Mouse (Mus musculus) right cerebral cortex, adult 2 months (tissue): Measurements from ENCODE around the gene Aunip.

ENCODE experiments used
- DNase-seq, 2 experiments: peaks; one replicate each; pipeline ENCODE4 v3.0.0; 2021 to 2022; ENCODE audit warnings: low spot score in 2 of 2

The Aunip gene

DNA sequence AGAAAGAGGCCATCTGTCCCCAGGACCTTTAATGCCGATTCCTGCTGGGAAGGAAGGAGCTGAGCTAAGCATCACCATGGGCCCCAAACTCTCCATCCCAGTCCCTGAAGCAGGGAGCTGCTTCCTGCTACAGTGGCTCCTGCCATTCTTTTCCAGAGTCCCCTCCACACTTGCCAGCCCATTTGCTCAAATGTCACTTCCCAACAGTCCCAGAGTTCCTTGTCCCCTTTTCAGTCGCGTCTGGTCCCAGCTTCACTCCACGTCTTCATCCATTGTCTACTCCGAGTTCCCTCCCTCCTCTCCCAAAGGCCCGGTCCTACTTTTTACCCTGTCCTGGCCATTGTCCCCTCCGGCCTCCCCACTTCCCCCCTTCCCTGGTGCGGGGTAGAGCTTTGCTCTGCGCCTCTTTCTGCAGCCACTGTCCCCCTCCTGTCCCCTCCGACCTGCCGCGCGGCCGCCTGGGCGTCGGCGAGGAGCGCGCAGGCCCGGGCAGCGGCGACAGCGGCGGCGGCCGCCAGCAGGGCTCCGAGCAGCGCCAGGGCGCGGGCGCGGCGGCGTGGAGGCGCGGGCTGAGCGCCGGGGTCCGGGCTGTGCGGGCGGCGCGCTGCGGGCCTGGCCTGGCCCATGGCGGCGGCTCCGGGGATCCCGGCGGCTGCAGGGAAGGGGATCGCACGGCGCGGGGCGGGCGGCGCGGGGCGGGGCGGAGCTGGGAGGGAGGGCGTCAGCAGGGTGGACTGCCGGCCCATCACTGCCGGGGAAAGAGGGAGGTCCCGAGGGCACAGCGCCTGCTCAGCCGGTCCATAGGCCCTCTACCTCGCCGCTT lies 40.9 kb downstream of the Aunip start, which contains the start of gene Selenon:
Gene Selenon, minus strand, starts transcription at position 673 of the 823 bp plus-strand sequence.
- no peak for DNase-seq

- DNase-seq: no peak
Measured at GRCm38 (mm10) chr4:134553631-134554030, 42.8 kb downstream of the Aunip start.

DNA sequence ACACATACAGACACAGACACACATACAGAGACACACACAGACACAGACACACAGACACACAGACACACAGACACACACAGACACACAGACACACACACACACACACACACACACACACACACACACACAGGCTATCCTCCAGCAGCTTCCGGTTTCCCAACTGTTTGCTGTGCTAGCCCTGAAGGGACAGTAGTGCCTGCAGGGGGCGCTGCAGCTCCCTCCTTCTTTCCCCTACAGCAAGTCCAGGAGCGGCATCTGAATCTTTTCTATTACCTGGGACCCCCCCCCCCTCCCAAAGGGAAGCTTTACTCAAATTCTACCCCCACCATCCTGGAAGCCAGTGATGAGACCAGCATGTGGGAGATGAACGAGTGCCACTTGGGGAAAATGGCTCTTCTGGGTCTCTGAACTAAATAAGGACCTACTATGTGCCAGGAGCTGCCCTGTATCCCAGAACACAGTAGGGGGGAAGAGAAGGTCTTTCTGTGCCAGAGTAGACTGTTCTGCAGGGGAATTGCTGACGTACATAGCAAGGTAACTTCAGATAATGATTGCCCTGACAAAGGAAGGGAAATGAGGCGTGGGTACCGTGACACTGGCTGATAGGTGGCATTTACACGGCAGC lies 45.3 kb downstream of the Aunip start:
- no peak for DNase-seq

GRCm38 (mm10) chr4:134557626-134558249 lies 46.9 kb downstream of the Aunip start:
- no peak for DNase-seq

GRCm38 (mm10) chr4:134558570-134559113 lies 47.8 kb downstream of the Aunip start:
- DNase-seq: no peak

GRCm38 (mm10) chr4:134559154-134559553 lies 48.4 kb downstream of the Aunip start:
- DNase-seq: no peak

- no peak for DNase-seq
Measured at GRCm38 (mm10) chr4:134560699-134561098, 49.9 kb downstream of the Aunip start.

- DNase-seq: no peak
Measured at GRCm38 (mm10) chr4:134562014-134562413, 51.2 kb downstream of the Aunip start.

GRCm38 (mm10) chr4:134563624-134564023 lies 52.8 kb downstream of the Aunip start:
- DNase-seq: no peak

- DNase-seq: no peak
Measured at GRCm38 (mm10) chr4:134564093-134564492, 53.3 kb downstream of the Aunip start.

GRCm38 (mm10) chr4:134567377-134568226 lies 56.8 kb downstream of the Aunip start:
- DNase-seq: no peak

GRCm38 (mm10) chr4:134569205-134569604 lies 58.4 kb downstream of the Aunip start:
- DNase-seq: no peak

DNA sequence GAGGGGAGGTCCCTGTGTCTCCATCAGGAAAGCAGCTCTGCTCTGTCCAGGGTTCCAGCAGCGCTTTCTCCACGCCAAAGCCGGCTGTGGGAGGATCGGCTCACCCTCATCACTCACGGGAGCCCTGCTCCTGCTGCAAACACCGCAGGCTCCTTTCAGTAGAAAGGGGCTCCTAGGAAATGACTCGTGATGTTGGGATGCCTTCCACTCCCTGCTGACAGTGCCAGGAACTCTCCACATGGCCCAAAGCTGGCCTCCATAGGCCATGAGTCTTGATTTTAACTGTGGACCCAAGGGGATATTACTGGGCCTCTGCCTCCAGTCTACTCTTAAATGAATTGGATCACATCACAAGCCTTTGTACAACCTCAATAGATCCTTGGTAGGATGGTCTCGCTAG lies 59.0 kb downstream of the Aunip start:
- DNase-seq: no peak

DNA sequence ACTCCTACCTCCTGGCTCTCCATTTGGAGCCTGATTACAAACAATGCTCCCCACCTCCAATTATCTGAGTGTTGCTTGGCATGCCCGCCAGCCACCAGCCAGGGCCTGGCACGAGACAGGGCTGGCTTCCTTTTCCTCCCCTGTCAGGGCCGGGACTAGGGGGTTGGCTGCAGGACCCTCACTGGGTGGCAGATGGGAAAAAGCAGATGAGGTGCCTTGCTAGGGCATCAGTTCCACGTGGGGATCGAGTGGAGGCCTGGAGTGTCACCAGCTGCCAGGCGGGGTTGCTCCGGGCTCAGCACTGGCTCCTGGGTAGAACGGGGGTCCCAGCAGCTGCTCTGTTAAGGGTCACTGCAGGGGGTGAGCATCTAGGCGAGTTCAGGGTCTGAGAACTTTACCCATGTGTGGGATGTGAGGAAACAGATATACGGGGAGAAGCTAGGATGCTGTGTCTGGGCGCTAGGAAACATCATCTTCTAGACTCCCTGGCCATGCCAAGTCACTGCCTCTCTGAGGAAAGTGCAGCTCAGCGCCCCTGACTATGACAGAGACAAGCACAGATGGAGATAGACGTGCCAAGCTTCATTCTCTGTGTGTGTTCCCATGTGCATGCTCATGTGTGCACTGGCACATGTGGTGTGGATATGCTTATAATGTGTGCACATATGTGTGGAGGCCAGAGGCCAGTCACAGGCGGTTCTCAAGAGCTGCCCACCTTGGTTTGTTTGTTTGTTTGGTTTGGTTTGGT lies 60.1 kb downstream of the Aunip start:
- no peak for DNase-seq

DNA sequence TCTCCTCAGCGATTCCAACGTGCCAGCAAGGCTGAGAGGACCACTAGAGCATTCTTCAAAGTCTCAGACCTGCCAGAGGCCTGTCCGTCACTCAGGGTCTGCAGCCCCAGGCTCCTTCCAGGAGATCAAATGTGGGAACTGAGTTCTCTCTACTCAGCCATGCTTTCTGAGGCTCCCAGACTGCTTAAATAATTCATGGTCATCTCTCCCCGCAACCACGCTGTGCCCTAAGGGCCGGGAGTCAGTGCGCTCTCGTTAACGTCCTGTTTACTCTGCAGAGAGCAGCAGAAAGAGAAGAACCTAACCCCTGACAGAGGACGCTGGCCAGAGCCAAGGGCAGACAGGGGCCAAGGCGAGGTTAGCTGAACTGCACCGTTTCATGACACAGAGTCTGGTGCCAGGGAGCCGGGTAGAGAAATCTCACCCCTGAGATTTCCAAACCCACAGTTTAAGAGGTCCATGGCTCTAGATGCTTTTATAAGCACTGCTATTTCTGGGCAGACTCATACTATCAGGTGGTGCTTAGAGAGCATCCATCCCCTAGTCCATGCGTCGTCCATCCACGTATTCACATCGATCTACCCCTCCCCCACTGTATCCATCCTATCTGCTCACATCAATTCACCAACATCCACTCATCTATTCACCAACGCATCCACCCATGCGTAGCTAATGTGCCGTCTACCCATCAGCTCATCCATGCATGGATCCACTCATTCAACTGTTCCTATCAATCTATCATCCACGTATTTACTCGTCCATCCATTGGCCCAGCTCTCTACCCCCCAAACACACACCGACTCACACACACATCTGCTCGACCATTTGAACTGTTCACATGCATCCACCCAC lies 61.9 kb downstream of the Aunip start:
- DNase-seq: no peak
